Mouse (Mus musculus) heart, embryonic 16.5 days (tissue): ENCODE measurements around the gene Hic1. TPM values are rescaled to one million over a fixed set of nuclear protein-coding genes. Genes with fewer than 3 reads are reported as not detected.

ENCODE experiments used
- ATAC-seq: fragments of 200-750 bp; cut with Nextera tagmentation; replicated peaks from 2 replicates; pipeline ENCODE4 v1.8.0; 2017; ENCODE audit warnings: moderate number of reproducible peaks; ENCODE audit not compliant: insufficient read depth, low FRiP score; ENCODE audit errors: extremely low read depth
- H3K27ac ChIP-seq: fragments of 300-500 bp; sonication (generic); 2 replicates; pipeline ENCODE4 v1.5.1; 2014; ENCODE audit warnings: mild to moderate bottlenecking, low read length, control low read depth, moderate library complexity
- H3K27me3 ChIP-seq: fragments of 300-500 bp; sonication (generic); 2 replicates; pipeline ENCODE4 v1.6.1; 2014; ENCODE audit warnings: low read length, mixed read lengths; ENCODE audit not compliant: control insufficient read depth, insufficient read depth
- H3K36me3 ChIP-seq: fragments of 300-500 bp; sonication (generic); 2 replicates; pipeline ENCODE4 v1.6.1; 2014; ENCODE audit not compliant: control insufficient read depth, insufficient read depth
- H3K4me1 ChIP-seq: fragments of 300-500 bp; sonication (generic); 2 replicates; pipeline ENCODE4 v1.6.1; 2014; ENCODE audit warnings: low read length, mixed read lengths; ENCODE audit not compliant: control insufficient read depth, insufficient read depth
- H3K4me2 ChIP-seq: fragments of 300-500 bp; sonication (generic); 2 replicates; pipeline ENCODE4 v1.6.1; 2014; ENCODE audit warnings: low read depth, mild to moderate bottlenecking, control low read depth, low read length
- H3K4me3 ChIP-seq: fragments of 300-500 bp; sonication (generic); 2 replicates; pipeline ENCODE4 v1.5.1; 2014; ENCODE audit warnings: mild to moderate bottlenecking, control low read depth, low read length
- H3K9ac ChIP-seq: fragments of 300-500 bp; sonication (generic); 2 replicates; pipeline ENCODE4 v1.6.1; 2014; ENCODE audit warnings: low read length, control low read depth
- H3K9me3 ChIP-seq: fragments of 300-500 bp; sonication (generic); replicated peaks from 2 replicates; pipeline ENCODE4 v1.6.1; 2016; ENCODE audit warnings: low read length; ENCODE audit not compliant: control insufficient read depth
- WGBS: fragments of 180-500 bp; shearing (Covaris S2); extraction: QIAGEN DNeasy Blood & Tissue Kit; methylation state at CpG from one replicate; pipeline ENCODE4 v1.1.7; 2014; 5-methylcytosine and 5-hydroxymethylcytosine counted together
- polyA plus RNA-seq: library from polyadenylated mRNA; unstranded; fragments of >200 nt; fragmentation: Nextera tagmentation; extraction: Ambion mirVana; gene quantifications from 2 replicates; pipeline ENCODE4 v1.2.1, GENCODE M21; 2015

Hic1 gene
- polyA plus RNA-seq, 1 experiment from 2014 or later, result 7.1 TPM

DNA sequence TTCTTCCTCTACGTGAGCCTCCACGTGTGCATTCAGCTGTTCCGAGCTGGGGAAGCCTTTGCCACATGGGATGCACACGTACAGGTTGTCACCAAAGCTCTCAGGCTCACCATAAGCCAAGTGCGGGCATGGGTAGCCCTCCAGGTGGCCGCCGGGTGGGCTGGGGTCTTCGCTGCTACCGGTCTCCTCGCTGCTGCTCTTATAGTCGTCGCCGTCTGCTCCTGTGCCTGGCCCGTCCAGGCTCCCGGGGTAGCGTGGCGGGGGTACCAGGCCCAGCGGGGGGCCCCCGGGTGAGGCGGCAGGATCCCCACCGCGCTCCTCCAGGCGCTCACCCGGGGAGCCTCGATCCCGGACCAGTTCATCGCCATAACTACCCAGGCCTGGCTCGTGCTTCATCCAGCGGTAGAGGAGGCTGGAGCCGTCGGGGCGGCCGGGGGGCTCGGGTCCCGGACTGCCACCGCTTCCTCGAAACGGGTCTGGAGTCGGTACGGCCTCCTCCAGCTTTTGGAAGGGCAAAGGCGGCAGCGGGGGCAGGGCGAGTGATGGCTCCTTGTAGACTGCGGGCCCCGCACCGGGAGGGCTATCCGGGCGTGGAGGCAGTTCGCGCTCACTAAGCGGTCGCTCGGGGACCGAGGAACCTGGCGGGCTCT lies 3.0 kb downstream of the Hic1 start:
- H3K36me3 ChIP-seq, result peaks cover 10% of the 10 kb centered on the region; the same call in 1 of the 2 replicates

DNA sequence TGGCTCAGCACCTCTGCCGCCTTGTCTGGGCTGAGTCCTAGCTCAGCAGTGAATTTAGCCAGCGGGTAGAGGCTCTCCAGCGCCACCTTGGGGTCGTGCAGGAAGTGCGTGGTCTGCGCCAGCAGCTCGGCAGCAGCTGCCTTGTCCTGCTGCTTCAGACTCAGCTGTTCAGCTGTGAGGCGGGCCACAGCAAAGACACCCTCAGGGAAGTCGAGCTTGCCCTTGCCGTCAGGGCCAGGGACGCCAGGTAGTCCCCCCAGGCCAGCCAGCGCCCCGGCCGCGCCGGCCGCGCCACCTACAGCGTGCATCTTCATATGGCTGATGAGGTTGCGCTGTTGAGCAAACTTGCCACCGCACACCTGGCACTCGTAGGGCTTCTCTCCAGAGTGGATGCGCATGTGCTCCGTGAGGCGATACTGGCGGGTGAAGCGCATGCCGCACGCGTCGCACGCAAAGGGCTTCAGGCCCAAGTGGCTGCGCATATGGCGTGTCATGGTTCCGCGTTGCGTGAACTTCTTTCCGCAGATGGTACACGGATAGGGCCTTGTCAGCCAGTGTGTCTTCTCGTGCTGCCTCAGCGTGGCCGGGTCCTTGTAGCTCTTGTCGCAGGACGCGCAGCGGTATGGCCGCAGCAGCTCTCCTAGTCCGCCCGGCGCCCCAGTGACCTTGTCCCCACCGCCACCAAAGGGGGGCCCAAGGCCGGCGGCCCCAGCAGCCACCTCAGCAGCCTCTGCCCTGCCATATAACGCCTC lies 3.7 kb downstream of the Hic1 start:
- 0 out of 2 replicates have a peak, but pooled peaks have one; percentile 10 for ATAC-seq
- peaks cover 21% of the 10 kb centered on the region for H3K27me3 ChIP-seq
- H3K9ac ChIP-seq, result peak overlapping the region; percentile 74
- H3K36me3 ChIP-seq, result peaks cover 11% of the 10 kb centered on the region; the same call in 1 of the 2 replicates
- H3K4me1 ChIP-seq, result peaks cover 42% of the 10 kb centered on the region
- no peaks in the 10 kb centered on the region for H3K9me3 ChIP-seq
- WGBS, result 7% methylated on average over 54 of the region's 54 CpGs
- H3K4me2 ChIP-seq, result peak overlapping the region; percentile 95
- peak overlapping the region; percentile 51 for H3K27ac ChIP-seq
- H3K4me3 ChIP-seq, result peak overlapping the region; percentile 73

More for the DNA sequence above, 3.0 kb downstream of the Hic1 start:
- Histone ChIP-seq H3K9me3 (no peaks in the 10 kb centered on the region), H3K27ac (peak overlapping the region; percentile 86), H3K4me1 (peaks cover 45% of the 10 kb centered on the region), H3K27me3 (peaks cover 27% of the 10 kb centered on the region), H3K9ac (peak overlapping the region; percentile 74), H3K4me3 (peak overlapping the region; percentile 73), H3K4me2 (peak overlapping the region; percentile 95)
- ATAC-seq, result no peak
- 9% methylated on average over 55 of the region's 55 CpGs for WGBS

DNA sequence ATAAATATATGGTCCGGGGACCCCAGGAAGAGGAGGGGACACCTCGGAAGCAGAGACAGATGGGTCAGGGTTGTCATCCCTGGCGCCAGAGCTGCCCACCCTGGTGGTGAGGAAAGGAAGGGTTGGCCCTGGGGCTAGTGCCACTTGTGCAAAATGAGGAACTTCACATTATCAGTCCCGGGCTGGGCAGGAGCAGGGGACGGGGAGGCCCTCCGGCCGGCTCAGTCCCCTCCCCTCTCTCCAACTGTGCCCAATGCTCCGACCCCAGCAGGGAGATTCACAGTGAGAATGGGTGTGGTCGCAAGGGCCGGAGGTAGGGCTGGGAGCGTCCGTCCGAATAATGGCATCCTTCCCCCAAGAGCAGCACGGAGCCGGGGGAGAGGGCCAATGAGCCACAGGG lies 4.6 kb downstream of the Hic1 start:
- peak overlapping the region; percentile 73 for H3K4me3 ChIP-seq
- WGBS, result 21% methylated on average over 15 of the region's 15 CpGs
- peaks cover 36% of the 10 kb centered on the region for H3K4me1 ChIP-seq
- peak overlapping the region; percentile 74 for H3K9ac ChIP-seq
- H3K36me3 ChIP-seq, result peaks cover 13% of the 10 kb centered on the region; the same call in 1 of the 2 replicates
- peaks cover 20% of the 10 kb centered on the region; the same call in 1 of the 2 replicates for H3K27me3 ChIP-seq
- peak overlapping the region; percentile 43; the same call in 1 of the 2 replicates for H3K27ac ChIP-seq
- H3K4me2 ChIP-seq, result peak overlapping the region; percentile 95
- ATAC-seq, result no peak
- no peaks in the 10 kb centered on the region for H3K9me3 ChIP-seq

DNA sequence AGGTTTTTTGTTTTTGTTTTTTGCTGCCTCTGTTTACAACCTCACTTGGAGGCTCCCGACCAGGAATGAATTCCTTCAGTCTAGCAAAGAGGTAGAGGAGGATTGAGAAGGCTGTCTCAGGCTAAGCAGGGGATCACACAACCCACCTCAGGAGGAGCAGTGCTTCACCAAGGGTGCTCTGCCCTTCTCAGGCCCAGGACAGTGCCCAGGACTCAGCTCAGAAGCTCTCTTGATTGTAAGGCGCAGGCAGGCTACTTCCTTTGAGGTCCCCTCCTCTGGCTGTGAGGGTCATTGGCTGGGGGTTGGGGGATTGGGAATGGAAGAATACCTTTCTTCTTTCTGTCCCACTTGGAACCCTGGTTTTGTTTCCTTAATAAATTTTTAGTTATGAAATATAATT lies 5.3 kb downstream of the Hic1 start:
- peak overlapping the region; percentile 73; the same call in 1 of the 2 replicates for H3K4me3 ChIP-seq
- no peak for ATAC-seq
- H3K9me3 ChIP-seq, result no peaks in the 10 kb centered on the region
- H3K36me3 ChIP-seq, result peaks cover 13% of the 10 kb centered on the region; the same call in 1 of the 2 replicates
- peaks cover 31% of the 10 kb centered on the region for H3K4me1 ChIP-seq
- H3K4me2 ChIP-seq, result peak overlapping the region; percentile 95
- H3K9ac ChIP-seq, result 0 out of 2 replicates have a peak overlapping the region, but pooled peaks have one; percentile 3
- peaks cover 17% of the 10 kb centered on the region; the same call in 1 of the 2 replicates for H3K27me3 ChIP-seq
- peak overlapping the region; percentile 17 for H3K27ac ChIP-seq
- WGBS, result 63% methylated on average over 2 of the region's 2 CpGs

DNA sequence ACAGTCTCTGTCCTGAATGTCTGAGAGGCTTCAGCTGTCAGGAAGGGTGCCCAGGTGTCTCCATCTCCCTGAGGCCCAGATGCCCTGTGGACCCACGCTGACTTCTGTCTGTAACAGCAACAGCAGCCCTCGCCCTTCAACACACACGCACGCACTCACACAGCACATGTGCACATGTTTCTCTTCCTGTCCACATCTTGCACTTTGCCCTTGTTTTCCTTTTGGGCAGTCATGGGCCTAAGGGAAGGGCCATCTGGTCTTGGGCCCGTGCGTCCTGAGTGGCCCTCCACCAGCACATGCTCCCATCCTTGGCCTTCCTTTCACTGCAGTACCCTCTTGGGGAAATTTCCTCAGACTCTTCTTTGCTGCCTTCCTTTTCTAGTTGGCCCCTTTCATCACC lies 5.9 kb downstream of the Hic1 start:
- peak overlapping the region; percentile 95 for H3K4me2 ChIP-seq
- H3K36me3 ChIP-seq, result peaks cover 13% of the 10 kb centered on the region; the same call in 1 of the 2 replicates
- WGBS, result 85% methylated on average over 6 of the region's 6 CpGs
- H3K27me3 ChIP-seq, result peaks cover 17% of the 10 kb centered on the region; the same call in 1 of the 2 replicates
- H3K4me3 ChIP-seq, result no peak overlapping the region
- no peak for ATAC-seq
- no peak overlapping the region for H3K9ac ChIP-seq
- H3K4me1 ChIP-seq, result peaks cover 31% of the 10 kb centered on the region
- H3K9me3 ChIP-seq, result no peaks in the 10 kb centered on the region
- H3K27ac ChIP-seq, result peak overlapping the region; percentile 17

DNA sequence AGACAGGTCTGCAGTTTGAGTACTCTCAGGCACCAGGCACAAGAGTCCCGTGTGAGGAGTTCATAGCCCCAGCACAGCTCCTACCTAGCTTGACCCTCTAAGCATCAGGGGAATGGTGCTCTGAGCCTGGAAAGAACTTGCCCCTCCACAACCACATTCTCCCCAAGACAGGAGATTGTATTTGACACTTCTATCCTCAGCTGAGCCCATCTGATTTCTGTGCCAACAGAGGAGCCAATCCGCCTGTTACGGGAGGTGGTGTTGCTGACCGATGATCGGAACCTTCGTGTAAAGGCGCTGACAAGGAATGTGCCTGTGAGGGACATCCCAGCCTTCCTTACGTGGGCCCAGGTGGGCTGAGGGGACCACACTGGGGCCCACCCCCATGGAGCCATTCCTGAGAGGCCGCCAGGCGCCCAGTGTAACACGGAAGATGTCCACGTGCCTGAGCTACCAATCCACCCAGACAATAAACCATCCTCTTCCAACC lies 6.7 kb downstream of the Hic1 start:
- Histone ChIP-seq H3K4me1 (peaks cover 25% of the 10 kb centered on the region), H3K27me3 (peaks cover 11% of the 10 kb centered on the region; the same call in 1 of the 2 replicates), H3K4me2 (no peak overlapping the region), H3K9ac (no peak overlapping the region), H3K4me3 (no peak overlapping the region), H3K9me3 (no peaks in the 10 kb centered on the region), H3K27ac (peak overlapping the region; percentile 17), H3K36me3 (peaks cover 13% of the 10 kb centered on the region; the same call in 1 of the 2 replicates)
- 79% methylated on average over 12 of the region's 12 CpGs for WGBS
- ATAC-seq, result no peak

DNA sequence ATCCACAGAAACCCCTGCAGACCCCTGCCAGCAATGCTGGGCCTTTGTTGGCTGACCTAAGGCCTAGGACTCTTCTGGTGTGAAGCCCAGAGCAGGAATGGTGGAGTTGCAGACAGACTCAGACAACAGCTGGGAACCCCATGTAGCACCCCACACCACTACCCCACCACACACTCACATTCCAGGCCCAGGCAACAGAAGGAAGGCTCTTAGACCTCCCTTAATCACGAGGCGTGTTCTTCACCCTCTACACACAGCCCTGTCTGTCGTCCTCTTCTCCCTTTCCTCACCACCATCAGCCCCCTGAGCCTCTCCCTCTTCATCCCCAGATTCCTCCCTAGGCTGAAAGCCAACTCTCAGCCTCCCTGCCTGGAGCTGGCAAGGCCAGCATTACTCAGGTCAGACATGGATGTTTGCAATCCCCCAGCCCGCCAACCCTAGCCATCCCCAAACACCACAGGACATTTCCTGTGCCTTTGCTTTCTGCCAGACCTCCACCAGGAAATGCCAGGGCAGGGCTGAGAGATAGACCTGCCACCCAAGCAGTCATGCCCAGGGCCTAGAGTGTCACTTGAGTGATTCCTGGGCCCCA lies 7.8 kb downstream of the Hic1 start:
- H3K4me2 ChIP-seq, result no peak overlapping the region
- WGBS, result 26% methylated on average over 4 of the region's 4 CpGs
- H3K36me3 ChIP-seq, result peaks cover 13% of the 10 kb centered on the region; the same call in 1 of the 2 replicates
- no peaks in the 10 kb centered on the region for H3K9me3 ChIP-seq
- H3K4me1 ChIP-seq, result peaks cover 28% of the 10 kb centered on the region
- 0 out of 2 replicates have a peak, but pooled peaks have one; percentile 7 for ATAC-seq
- peaks cover 8% of the 10 kb centered on the region; the same call in 1 of the 2 replicates for H3K27me3 ChIP-seq
- no peak overlapping the region for H3K4me3 ChIP-seq
- H3K27ac ChIP-seq, result peak overlapping the region; percentile 40
- H3K9ac ChIP-seq, result no peak overlapping the region

DNA sequence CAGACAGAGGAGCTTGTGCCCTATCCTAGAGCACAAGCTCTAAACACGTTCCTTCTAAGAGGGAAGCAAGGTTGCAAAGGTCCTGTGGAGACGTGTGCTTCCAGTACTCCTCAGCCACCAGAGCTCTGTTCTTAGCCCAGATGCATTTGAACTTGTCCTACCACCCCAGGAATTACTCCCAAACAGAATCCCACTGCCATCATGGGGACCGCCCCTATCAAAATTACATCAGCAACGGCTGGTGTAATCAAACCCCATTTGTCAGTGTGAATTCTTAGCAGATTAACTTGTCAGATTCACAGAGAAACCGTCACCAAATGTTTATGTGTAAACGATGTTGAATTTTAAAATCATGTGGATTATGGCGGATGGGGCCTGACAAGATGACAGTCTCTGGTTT lies 8.4 kb downstream of the Hic1 start:
- H3K36me3 ChIP-seq, result peaks cover 13% of the 10 kb centered on the region; the same call in 1 of the 2 replicates
- no peak overlapping the region for H3K9ac ChIP-seq
- no peaks in the 10 kb centered on the region for H3K9me3 ChIP-seq
- H3K27me3 ChIP-seq, result peaks cover 6% of the 10 kb centered on the region; the same call in 1 of the 2 replicates
- 68% methylated on average over 7 of the region's 7 CpGs for WGBS
- H3K4me2 ChIP-seq, result no peak overlapping the region
- peak overlapping the region; percentile 40; the same call in 1 of the 2 replicates for H3K27ac ChIP-seq
- ATAC-seq, result no peak
- no peak overlapping the region for H3K4me3 ChIP-seq
- peaks cover 28% of the 10 kb centered on the region for H3K4me1 ChIP-seq
